Mouse (Mus musculus) midbrain, embryonic 12.5 days (tissue): ENCODE measurements around the gene Acacb. TPM values are rescaled to one million over a fixed set of nuclear protein-coding genes. Genes with fewer than 3 reads are reported as not detected.

Source experiments
- ATAC-seq: fragments of 200-750 bp; cut with Nextera tagmentation; 2 replicates; pipeline ENCODE4 v1.8.0; 2017; ENCODE audit warnings: low read depth, moderate TSS enrichment, moderate library complexity; ENCODE audit not compliant: low FRiP score
- H3K27ac ChIP-seq: fragments of 300-500 bp; sonication (generic); replicated peaks from 2 replicates; pipeline ENCODE4 v1.5.1; 2016; ENCODE audit warnings: mild to moderate bottlenecking
- H3K27me3 ChIP-seq: fragments of 300-500 bp; sonication (generic); 2 replicates; pipeline ENCODE4 v1.6.1; 2016; ENCODE audit warnings: mild to moderate bottlenecking
- H3K36me3 ChIP-seq: fragments of 300-500 bp; sonication (generic); 2 replicates; pipeline ENCODE4 v1.6.1; 2016
- H3K4me1 ChIP-seq: fragments of 300-500 bp; sonication (generic); 2 replicates; pipeline ENCODE4 v1.6.1; 2016
- H3K4me2 ChIP-seq: fragments of 300-500 bp; sonication (generic); replicated peaks from 2 replicates; pipeline ENCODE4 v1.6.1; 2016; ENCODE audit warnings: mild to moderate bottlenecking, moderate library complexity
- H3K4me3 ChIP-seq: fragments of 300-500 bp; sonication (generic); 2 replicates; pipeline ENCODE4 v1.5.1; 2016; ENCODE audit warnings: mild to moderate bottlenecking
- H3K9ac ChIP-seq: fragments of 300-500 bp; sonication (generic); replicated peaks from 2 replicates; pipeline ENCODE4 v1.6.1; 2016; ENCODE audit warnings: mild to moderate bottlenecking, moderate library complexity
- H3K9me3 ChIP-seq: fragments of 300-500 bp; sonication (generic); 2 replicates; pipeline ENCODE4 v1.6.1; 2016; ENCODE audit warnings: mild to moderate bottlenecking
- WGBS: fragments of 180-500 bp; shearing (Covaris S2); methylation state at CpG from one replicate; pipeline ENCODE4 v1.1.7; 2016; 5-methylcytosine and 5-hydroxymethylcytosine counted together
- polyA plus RNA-seq: library from polyadenylated mRNA; unstranded; fragments of >200 nt; fragmentation: Nextera tagmentation; extraction: Ambion mirVana; gene quantifications from 2 replicates; pipeline ENCODE4 v1.2.1, GENCODE M21; 2016

Acacb gene
- polyA plus RNA-seq, 1 experiment from 2014 or later, result 3.1 TPM

DNA sequence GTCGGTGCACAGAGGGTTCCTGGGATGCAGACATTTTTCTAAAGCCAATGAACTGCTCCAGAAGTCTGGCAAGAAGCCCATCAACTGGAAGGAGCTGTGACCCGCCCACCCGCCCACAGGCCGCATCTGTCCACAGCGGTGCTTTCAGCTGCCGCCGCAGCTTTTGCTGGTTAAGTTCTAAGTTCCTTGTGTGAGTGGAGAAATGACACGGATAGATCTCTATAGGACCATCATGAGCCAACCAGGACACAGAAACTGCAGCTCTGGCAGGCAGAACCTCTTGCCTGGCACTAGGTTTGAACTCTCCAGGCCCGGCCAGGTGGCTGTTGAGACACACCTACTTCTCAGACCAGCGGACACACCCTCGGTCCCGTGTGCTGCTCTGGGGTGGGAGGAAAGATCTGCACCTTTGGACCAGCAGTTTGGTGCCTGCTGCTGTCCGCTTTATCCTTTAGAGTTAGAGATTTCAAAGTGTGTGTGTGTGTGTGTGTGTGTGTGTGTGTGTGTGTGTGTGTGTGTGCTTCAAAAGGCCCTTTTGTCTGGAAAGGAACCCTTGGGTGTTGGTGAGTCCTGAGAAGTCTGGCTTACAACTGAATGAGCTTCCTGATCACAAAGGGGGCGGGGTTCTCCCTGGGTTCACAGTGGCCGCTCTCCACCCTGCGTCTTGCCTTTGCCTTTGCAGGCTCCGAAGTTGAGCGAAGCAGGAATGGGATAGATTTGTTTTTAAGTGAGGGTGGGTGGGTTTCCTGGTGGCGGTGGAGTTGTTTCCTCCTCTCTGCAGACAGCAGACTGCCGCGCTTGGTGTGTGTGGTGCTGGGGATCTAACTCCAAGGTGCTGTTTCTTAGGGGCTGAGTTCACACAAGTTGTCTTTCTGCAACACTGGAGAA lies 7.8 kb upstream of the Acacb start:
- 0 out of 2 replicates have a peak overlapping the region, but pooled peaks have one; percentile 3 for H3K4me2 ChIP-seq
- H3K27me3 ChIP-seq, result no peaks in the 10 kb centered on the region
- peak overlapping the region; percentile 65 for H3K27ac ChIP-seq
- no peak overlapping the region; the same call in 1 of the 2 replicates for H3K9ac ChIP-seq
- H3K4me3 ChIP-seq, result no peak overlapping the region
- H3K4me1 ChIP-seq, result peaks cover 28% of the 10 kb centered on the region
- no peak for ATAC-seq
- peaks cover 16% of the 10 kb centered on the region for H3K36me3 ChIP-seq
- H3K9me3 ChIP-seq, result no peaks in the 10 kb centered on the region
- WGBS, result 85% methylated on average over 21 of the region's 21 CpGs

DNA sequence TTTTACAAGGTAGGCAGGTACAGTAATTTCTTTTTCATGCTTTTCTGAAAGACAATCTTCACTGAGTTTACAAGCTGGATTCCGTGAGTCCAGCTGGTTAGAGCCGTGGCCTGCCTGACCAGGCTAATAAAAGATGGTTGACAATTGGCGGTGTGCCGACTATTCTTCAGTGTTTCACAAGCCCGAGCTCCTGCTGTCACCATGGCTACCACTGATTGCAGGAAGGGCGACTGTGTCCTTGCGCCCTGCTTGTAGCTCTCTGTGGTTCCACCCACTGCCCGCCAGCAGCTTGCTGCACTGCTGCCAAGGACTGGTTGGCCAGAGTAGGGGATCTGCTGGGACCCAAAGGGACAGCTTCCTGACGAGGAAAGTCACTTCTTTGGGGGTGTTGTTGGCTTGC lies 7.2 kb upstream of the Acacb start:
- Histone ChIP-seq H3K4me3 (no peak overlapping the region), H3K36me3 (peaks cover 16% of the 10 kb centered on the region), H3K27me3 (no peaks in the 10 kb centered on the region), H3K9ac (no peak overlapping the region; the same call in 1 of the 2 replicates), H3K4me1 (peaks cover 23% of the 10 kb centered on the region), H3K9me3 (no peaks in the 10 kb centered on the region), H3K27ac (peak overlapping the region; percentile 65), H3K4me2 (0 out of 2 replicates have a peak overlapping the region, but pooled peaks have one; percentile 3)
- 39% methylated on average over 9 of the region's 9 CpGs for WGBS
- ATAC-seq, result peak; percentile 69

DNA sequence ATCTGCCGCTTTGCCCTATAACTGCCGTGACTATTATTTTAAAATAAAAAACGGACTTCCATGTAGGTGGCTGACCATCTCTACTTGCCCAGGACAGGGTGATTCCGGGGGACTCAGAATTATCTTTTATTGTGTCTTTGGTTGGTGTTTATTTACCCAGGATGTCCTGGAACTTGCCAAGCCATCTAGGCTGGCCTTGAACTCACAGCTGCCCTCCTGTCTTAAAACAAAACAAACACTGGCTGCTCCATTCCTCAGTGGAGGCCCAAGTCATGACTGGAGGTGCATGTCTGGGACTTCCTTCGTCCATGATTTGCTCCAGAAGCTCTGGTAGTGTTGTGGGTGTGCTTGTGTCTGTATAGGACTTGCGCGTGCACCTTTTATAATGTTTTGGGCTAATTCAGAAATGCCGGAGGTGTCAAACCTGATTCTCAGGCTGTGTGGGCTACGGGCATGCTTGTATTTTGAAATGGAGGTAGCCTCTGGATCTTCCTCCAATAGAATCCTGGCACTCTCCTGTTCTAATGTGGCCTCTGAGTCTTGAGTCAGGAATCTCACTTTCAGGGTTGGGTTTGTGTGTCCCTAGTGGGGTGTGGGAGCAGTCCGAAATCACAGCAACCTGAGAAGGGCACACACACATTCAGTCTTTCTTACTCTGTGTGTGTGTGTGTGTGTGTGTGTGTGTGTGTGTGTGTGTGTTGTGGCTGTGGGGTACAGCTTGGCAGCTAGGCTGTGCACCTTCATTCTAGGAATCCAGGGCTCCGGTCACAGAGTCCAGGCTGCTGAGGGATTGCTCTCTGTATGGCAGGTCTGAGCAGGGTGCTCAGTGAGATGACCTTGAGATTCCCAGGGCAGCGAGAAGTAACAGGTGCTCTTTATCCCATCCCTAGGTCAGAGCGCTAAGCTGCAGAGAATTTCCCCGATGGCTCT lies 973 bp downstream of the Acacb start:
- H3K36me3 ChIP-seq, result no peaks in the 10 kb centered on the region
- ATAC-seq, result no peak
- whole genome bisulfite sequencing, result 88% methylated on average over 14 of the region's 14 CpGs
- H3K9me3 ChIP-seq, result no peaks in the 10 kb centered on the region
- no peak overlapping the region for H3K27ac ChIP-seq
- no peak overlapping the region for H3K4me3 ChIP-seq
- H3K4me2 ChIP-seq, result no peak overlapping the region
- no peak overlapping the region for H3K9ac ChIP-seq
- H3K4me1 ChIP-seq, result peaks cover 6% of the 10 kb centered on the region; the same call in 1 of the 2 replicates
- no peaks in the 10 kb centered on the region for H3K27me3 ChIP-seq

DNA sequence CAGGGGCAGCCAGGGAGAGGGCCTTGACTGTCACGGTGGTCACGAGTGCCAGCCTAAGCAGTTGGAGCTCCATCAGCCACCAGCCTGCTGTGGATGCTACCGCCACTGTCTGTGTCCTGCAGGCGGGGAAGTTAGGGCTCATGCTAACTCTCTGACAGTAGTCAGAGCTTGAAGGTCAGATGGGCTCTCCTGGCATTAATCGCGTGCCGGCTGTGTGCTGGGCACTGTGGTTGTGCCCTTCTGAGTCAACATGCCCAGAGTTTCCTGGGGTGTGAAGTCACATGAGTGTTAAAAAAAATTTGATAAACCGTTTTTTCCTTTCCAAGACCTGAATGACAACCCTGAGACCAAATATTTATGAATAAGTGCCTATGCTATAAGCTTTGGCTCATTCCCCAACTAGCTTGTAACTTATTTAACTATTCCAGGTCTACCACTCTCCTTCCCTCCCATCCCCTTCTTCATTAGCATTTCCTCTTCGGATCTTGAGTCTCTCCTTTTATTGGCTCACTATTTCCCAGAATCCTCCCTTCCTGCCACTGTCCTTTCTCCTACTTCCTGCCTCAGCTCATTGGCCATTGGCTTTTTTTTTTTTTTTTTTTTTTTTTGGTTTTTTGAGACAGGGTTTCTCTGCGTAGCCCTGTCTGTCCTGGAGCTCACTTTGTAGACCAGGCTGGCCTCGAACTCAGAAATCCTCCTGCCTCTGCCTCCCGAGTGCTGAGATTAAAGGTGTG lies 6.2 kb downstream of the Acacb start:
- no peaks in the 10 kb centered on the region for H3K27me3 ChIP-seq
- no peaks in the 10 kb centered on the region for H3K4me1 ChIP-seq
- H3K9me3 ChIP-seq, result no peaks in the 10 kb centered on the region
- H3K4me3 ChIP-seq, result no peak overlapping the region
- no peak overlapping the region for H3K9ac ChIP-seq
- WGBS, result 86% methylated on average over 12 of the region's 12 CpGs
- H3K27ac ChIP-seq, result no peak overlapping the region
- ATAC-seq, result no peak
- H3K4me2 ChIP-seq, result no peak overlapping the region
- no peaks in the 10 kb centered on the region for H3K36me3 ChIP-seq

DNA sequence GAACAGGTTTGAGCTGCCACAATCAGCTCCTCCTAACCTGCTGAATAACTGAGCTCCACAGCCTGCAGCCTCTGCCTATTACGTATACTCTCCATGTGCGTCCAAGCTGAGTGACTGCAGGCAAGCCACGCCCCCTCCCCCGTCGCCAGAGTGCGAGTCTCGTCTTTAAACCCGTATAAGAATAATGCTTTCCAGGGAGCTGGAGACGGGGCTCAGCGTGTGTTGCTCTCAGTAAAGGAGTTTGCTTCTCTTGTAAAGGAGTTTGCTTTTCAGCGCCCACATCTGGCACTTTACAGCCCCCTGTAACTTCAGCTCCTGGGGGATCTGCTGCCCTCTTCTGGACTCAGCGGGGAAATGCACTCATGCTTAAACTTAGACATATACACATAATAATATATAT lies 7.2 kb downstream of the Acacb start:
- peak overlapping the region; percentile 27 for H3K4me2 ChIP-seq
- 3% methylated on average over 12 of the region's 12 CpGs for WGBS
- H3K4me1 ChIP-seq, result no peaks in the 10 kb centered on the region
- no peak overlapping the region for H3K27ac ChIP-seq
- H3K36me3 ChIP-seq, result no peaks in the 10 kb centered on the region
- no peaks in the 10 kb centered on the region for H3K27me3 ChIP-seq
- no peak overlapping the region for H3K9ac ChIP-seq
- H3K4me3 ChIP-seq, result peak overlapping the region; percentile 14
- no peaks in the 10 kb centered on the region for H3K9me3 ChIP-seq
- ATAC-seq, result no peak

DNA sequence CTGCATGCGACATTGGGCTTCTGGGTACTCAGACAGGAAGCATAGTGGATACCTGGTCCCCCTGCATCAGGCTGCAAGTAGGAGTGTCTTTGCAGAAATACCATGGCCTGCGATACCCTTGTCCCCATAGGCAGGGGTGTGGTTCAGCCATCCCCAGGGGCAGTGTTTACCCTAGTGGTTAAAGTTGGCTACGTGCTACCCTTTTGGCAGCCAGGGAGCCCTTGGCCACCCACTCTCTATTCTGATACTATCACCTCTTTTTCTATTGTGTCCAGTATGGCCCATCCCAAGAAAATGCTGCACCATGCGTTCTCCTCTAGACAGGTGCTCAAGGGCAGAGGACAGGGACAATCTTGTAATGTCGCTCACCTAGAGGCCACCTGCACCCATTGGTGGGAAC lies 8.4 kb downstream of the Acacb start:
- Histone ChIP-seq H3K27me3 (no peaks in the 10 kb centered on the region), H3K4me1 (no peaks in the 10 kb centered on the region), H3K4me2 (no peak overlapping the region), H3K9ac (no peak overlapping the region), H3K27ac (no peak overlapping the region), H3K4me3 (no peak overlapping the region), H3K36me3 (no peaks in the 10 kb centered on the region), H3K9me3 (no peaks in the 10 kb centered on the region)
- 86% methylated on average over 5 of the region's 5 CpGs for WGBS
- no peak for ATAC-seq

DNA sequence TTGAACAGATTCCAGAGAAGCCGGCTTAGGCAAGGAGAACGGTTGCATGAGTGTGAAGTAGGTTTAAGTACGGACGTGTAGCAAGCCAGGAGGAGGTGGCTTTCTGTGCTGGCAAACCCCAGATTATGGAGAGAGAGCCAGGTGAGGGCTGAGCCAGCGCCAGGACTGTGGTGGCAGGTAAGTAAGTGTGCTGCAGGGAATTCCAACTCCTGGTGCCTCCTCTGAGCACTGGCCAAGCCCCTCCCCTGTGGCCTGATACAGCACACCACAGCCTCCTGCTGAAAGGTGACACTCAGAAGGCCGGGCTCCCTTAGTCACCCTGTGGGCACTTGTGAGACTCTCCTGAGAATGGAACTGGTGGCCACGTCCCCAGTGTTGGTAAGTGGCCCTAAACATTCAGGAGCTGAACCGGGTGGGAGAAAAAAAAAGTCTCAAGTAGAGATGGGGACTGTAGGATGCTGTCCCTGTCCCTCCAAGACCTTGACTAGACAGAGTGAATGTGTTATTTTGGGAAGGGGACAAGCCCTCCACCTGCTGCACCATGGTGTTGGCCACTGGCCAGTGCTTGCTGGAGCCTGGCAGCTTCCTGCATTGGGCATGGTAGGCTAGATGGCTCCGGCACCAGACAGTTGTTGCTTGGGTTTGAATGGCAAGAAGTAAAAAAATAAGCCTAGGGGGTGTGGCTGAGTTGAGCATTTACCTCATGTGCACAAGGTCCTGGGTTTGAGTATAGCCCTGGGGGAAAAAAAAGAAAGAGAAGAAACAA lies 9.0 kb downstream of the Acacb start:
- H3K9me3 ChIP-seq, result no peaks in the 10 kb centered on the region
- WGBS, result 71% methylated on average over 9 of the region's 9 CpGs
- H3K27me3 ChIP-seq, result no peaks in the 10 kb centered on the region
- no peak overlapping the region for H3K27ac ChIP-seq
- H3K4me1 ChIP-seq, result no peaks in the 10 kb centered on the region
- no peak for ATAC-seq
- no peak overlapping the region for H3K9ac ChIP-seq
- H3K4me3 ChIP-seq, result no peak overlapping the region
- H3K4me2 ChIP-seq, result no peak overlapping the region
- no peaks in the 10 kb centered on the region for H3K36me3 ChIP-seq

DNA sequence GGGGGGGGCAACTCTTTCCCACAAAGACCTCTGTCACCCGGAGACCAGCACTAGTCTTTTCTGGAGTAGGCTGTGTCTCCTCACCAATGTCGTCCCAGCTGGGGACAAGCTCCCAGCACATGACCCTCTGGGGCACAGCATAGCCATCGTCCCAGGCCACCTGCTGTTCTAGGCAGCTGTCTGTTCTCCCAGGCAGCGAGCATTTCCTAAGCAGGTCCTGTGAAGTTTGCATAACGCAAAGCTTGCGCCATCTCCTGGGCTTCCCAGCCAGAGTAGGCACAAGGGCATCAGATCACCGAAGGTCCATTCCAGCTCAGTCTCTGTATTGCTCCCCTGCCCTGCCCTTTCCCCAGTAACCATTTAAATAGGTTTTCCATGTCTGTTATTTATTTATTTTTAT lies 10.9 kb downstream of the Acacb start:
- no peak overlapping the region for H3K4me3 ChIP-seq
- no peak overlapping the region for H3K9ac ChIP-seq
- 45% methylated on average over 7 of the region's 7 CpGs for WGBS
- no peak overlapping the region for H3K4me2 ChIP-seq
- ATAC-seq, result no peak
- H3K27ac ChIP-seq, result no peak overlapping the region
- no peaks in the 10 kb centered on the region for H3K27me3 ChIP-seq
- no peaks in the 10 kb centered on the region for H3K9me3 ChIP-seq
- no peaks in the 10 kb centered on the region for H3K4me1 ChIP-seq
- H3K36me3 ChIP-seq, result no peaks in the 10 kb centered on the region

DNA sequence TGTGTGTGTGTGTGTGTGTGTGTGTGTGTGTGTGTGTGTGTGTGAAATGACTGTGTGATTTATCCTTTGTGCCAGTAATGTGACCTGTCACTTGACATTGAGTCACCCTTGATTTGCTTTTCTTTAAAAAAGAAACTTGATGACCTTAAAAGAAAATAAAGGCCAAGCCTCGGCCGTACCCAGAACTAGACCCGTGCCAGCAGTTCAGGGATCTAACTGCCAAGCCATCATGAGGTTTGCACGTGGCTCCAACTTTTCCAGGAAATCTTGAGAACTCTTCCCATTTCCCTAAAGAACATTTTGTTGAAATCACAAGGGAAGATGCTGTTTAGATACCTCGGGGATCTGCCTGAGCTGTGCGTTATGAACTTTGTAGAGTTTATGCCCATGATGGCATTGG lies 15.1 kb downstream of the Acacb start:
- H3K4me1 ChIP-seq, result no peaks in the 10 kb centered on the region
- no peak overlapping the region for H3K4me2 ChIP-seq
- H3K27me3 ChIP-seq, result no peaks in the 10 kb centered on the region
- 92% methylated on average over 6 of the region's 6 CpGs for WGBS
- H3K27ac ChIP-seq, result no peak overlapping the region
- ATAC-seq, result no peak
- H3K4me3 ChIP-seq, result no peak overlapping the region
- no peaks in the 10 kb centered on the region for H3K9me3 ChIP-seq
- no peaks in the 10 kb centered on the region for H3K36me3 ChIP-seq
- H3K9ac ChIP-seq, result no peak overlapping the region

DNA sequence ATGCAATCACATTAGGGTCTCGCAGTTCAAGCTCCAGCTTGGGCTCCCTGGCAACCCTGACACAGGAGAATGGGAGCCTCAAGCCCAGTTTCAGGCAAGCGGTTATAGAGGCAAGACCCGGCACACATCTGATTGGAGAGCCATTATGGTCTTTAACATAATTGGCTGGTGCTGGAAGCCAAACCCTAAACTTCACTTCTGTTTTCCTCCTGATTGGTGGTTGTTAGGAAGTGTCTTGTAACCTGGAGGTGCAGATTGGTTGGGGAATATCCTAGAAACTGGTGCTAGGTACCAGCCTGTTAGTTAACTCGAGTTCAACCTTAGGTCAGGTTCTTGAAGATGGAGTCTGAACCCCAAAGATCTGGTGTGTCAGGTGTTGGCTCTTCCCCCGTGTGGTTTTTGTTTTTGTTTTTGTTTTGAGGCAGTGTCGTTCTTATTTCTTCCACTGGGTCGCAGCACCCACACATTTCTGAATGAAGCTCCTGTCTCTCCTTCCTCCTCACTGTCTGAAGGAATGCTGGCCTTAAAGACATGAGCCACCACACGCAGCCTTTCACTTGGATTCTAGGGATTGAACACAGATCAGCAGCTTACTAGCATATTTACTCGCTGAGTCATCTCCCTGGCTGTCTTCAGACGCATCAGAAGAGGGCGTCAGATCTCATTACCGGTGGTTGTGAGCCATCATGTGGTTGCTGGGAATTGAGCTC lies 15.9 kb downstream of the Acacb start:
- 56% methylated on average over 12 of the region's 12 CpGs for WGBS
- Histone ChIP-seq H3K27ac (no peak overlapping the region), H3K27me3 (no peaks in the 10 kb centered on the region), H3K9ac (no peak overlapping the region), H3K4me2 (no peak overlapping the region), H3K36me3 (no peaks in the 10 kb centered on the region), H3K9me3 (no peaks in the 10 kb centered on the region), H3K4me1 (no peaks in the 10 kb centered on the region), H3K4me3 (no peak overlapping the region)
- ATAC-seq, result no peak
